Mouse (Mus musculus) retina, postnatal 1 day (tissue): ENCODE measurements around the gene Fanci.
A peak's percentile ranks its signal among the peaks of the same experiment; 100 is the strongest.

Experiments
- DNase-seq: peaks from one replicate; pipeline ENCODE4 v3.0.0-alpha.2; 2012

Fanci gene

GRCm38 (mm10) chr7:79388671-79389206 lies 3.0 kb upstream of the Fanci start:
- DNase-seq, result peak; percentile 93

GRCm38 (mm10) chr7:79390141-79390708 lies 1.5 kb upstream of the Fanci start:
- DNase-seq, result peak; percentile 83

GRCm38 (mm10) chr7:79391471-79391870 lies 258 bp upstream of the Fanci start:
- no peak for DNase-seq

GRCm38 (mm10) chr7:79392860-79393513 lies 1.3 kb downstream of the Fanci start:
- peak; percentile 38 for DNase-seq

- no peak for DNase-seq
Observed at GRCm38 (mm10) chr7:79393924-79394323, 2.2 kb downstream of the Fanci start.

- no peak for DNase-seq
Observed at GRCm38 (mm10) chr7:79394666-79395065, 2.9 kb downstream of the Fanci start.

GRCm38 (mm10) chr7:79395186-79395585 lies 3.5 kb downstream of the Fanci start:
- DNase-seq, result no peak

GRCm38 (mm10) chr7:79397446-79397963 lies 5.8 kb downstream of the Fanci start:
- no peak for DNase-seq

GRCm38 (mm10) chr7:79398426-79398825 lies 6.7 kb downstream of the Fanci start:
- no peak for DNase-seq

GRCm38 (mm10) chr7:79398971-79399370 lies 7.2 kb downstream of the Fanci start:
- DNase-seq, result no peak

GRCm38 (mm10) chr7:79400296-79400695 lies 8.6 kb downstream of the Fanci start:
- no peak for DNase-seq

GRCm38 (mm10) chr7:79414449-79415375 lies 23.0 kb downstream of the Fanci start:
- no peak for DNase-seq

GRCm38 (mm10) chr7:79419950-79420349 lies 28.2 kb downstream of the Fanci start:
- DNase-seq, result no peak

GRCm38 (mm10) chr7:79422876-79423275 lies 31.1 kb downstream of the Fanci start:
- DNase-seq, result no peak

- DNase-seq, result no peak
Observed at GRCm38 (mm10) chr7:79425804-79426203, 34.1 kb downstream of the Fanci start.

- no peak for DNase-seq
Observed at GRCm38 (mm10) chr7:79428243-79428642, 36.5 kb downstream of the Fanci start.

- no peak for DNase-seq
Observed at GRCm38 (mm10) chr7:79440035-79440434, 48.3 kb downstream of the Fanci start.

GRCm38 (mm10) chr7:79447048-79447447 lies 55.3 kb downstream of the Fanci start:
- no peak for DNase-seq

- DNase-seq, result no peak
Observed at GRCm38 (mm10) chr7:79447486-79447885, 55.8 kb downstream of the Fanci start.

GRCm38 (mm10) chr7:79461721-79462120 lies 70.0 kb downstream of the Fanci start:
- DNase-seq, result no peak

GRCm38 (mm10) chr7:79463376-79464077 lies 71.8 kb downstream of the Fanci start:
- DNase-seq, result no peak

- peak; percentile 52 for DNase-seq
Observed at GRCm38 (mm10) chr7:79464776-79465420, 73.2 kb downstream of the Fanci start.
